Mouse (Mus musculus): ENCODE results near the gene Eddm3b.

DNA sequence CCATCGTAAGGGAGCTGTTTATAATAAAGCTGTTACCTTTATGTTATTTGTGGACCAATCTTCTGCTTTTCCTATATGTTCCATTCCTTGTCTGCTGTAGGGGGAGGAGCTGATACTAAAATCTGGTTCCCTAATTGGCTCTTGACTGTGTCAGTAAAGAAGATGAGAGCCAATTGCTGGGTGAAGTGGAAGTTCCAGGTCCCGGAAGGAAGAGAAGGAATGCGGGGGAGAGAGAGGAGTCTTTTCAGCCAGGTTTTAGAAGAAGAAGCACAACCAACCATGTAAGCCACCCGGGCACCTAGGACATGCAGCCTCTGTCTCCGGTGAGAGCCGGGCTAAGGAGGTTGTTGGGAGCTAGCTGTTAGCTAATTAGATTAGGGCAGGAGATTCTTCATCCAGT is 11.5 kb downstream of the Eddm3b start:
- TF ChIP-seq CTCF (IDR thresholded peaks at IDR 0.05; ENCODE audit: low read depth, low read length): no peak
- TF ChIP-seq POLR2A (IDR thresholded peaks at IDR 0.05; ENCODE audit: insufficient read depth, low read length): no peak
